Mouse (Mus musculus) right cerebral cortex, adult 18-20 months (tissue): ENCODE measurements at regions not wholly inside any gene's neighbourhood (a gene's known extent, or its start where the extent isn't known, plus 50 kb on each side); places are given as distances from the start of the nearest gene placed in this dataset.
A peak's percentile ranks its signal among the peaks of the same experiment; 100 is the strongest.
"Not testable (repeated sequence)": the region's sequence is repeated elsewhere in the genome, so short reads cannot be mapped to it uniquely, and the experiment has no call there.

Experiments used
- DNase-seq: peaks from one replicate; pipeline ENCODE4 v3.0.0; 2022; ENCODE audit warnings: mixed read lengths

DNA sequence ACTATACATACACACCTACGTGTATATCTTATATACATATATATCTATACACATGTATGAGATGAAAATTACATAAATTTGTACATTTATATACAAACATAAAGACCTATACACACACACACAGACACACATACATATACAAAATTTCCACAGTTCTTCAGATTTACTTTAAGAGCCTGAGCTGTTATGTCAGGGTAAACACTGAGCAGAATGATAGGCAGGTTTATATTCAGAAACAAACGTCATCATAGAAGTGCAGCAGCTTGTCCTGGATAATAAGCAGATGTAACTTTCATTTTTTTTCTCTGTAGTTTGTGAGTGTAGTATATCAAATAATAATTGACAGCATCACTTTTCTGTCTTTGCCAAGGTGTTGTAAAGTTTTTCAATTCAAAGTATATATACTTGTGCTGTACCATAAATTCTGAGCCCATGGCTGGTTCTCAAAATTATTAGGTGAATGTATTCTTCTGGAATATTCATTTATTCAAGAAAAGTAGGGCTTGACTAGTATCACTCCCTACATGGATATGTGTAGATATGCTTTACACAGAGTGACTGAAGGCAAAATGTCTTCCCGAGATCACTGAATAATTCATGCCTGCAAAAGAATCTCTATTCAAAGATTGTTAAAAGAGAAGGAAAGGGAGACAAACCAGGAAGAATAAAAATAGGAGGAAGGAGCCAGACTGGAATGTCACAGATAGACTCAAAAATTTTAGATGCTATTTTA, 583.8 kb upstream of the Brinp3 start:
- no peak for DNase-seq

- DNase-seq: no peak
Observed at GRCm38 (mm10) chr1:145935798-145936197, 558.8 kb upstream of the Brinp3 start.

DNA sequence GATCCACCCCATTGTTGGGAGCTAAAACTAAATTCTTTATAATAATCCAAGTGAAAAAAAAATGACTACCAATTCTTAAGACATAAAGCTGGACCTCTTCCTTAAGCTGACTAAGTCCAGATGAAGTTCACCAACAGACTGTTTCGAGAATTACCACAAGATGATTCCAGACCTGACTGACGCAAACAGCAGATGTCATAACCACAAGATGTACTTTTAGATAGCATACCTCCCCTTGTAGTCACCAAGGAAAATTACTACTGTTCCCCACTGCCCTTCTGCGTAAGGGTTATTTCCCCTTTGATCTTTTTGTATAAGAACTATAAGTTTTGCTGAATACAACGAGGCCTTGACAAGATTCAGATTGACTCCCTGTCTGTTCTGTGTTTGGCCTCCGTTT, 536.8 kb upstream of the Brinp3 start:
- not testable (repeated sequence) for DNase-seq

DNA sequence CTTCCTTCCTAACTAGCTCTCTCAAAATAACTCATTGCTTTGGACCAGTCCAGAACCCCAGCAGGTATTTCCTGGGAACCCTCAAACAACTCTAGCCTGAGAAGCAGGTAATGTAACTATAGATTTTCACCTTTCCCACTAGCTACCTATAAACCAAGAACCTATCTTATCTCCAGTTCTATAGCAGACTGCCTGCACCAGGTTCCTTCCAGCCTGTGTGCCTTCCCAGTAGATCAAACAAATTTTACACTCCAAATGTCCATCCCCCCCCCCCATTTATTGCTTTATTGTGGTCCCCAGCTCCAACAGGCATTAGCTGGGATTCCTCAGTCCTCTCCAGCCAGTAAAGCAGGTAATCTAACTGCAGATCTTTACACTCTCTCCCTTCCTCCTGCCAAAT, 532.3 kb upstream of the Brinp3 start:
- DNase-seq: no peak

DNA sequence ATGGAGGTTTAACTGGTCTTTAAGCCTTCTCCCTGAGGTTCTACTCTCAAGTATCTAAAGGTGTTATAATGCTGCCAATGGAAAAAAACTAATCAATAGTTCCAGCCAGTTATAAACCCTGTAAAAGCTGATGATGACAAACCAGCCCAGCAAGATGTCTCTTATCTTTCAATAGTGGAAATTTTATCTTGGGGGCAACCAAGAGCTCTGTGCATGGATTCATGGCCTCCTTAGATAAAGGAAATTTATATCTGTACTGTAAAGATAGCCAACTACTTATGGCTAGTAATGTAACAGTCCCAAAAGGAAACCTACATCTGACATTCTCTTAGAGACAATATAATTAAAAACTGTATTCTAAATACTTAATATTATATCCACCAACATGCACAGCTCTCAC, 526.5 kb upstream of the Brinp3 start:
- no peak for DNase-seq

DNA sequence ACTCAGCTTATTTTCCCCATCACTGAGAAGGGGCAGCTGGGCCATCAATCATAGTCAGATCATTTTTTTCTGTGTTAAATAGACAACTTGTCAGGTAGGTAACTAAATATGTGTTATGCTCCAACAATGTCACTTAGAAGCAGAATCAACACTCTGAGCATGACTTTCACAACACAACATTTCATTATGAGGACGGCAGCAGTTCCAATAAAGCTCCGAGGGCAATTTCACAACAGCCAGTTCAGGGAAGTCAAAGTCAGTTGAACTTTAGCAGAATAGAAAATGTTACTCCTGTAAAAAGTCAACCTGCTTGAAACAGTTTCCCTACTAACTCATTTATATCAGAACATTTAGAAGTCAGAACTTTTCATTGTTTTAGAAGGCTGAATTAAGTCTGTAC, 522.1 kb upstream of the Brinp3 start:
- DNase-seq: no peak

- DNase-seq: no peak
Observed at GRCm38 (mm10) chr1:146002010-146002409, 492.6 kb upstream of the Brinp3 start.

DNA sequence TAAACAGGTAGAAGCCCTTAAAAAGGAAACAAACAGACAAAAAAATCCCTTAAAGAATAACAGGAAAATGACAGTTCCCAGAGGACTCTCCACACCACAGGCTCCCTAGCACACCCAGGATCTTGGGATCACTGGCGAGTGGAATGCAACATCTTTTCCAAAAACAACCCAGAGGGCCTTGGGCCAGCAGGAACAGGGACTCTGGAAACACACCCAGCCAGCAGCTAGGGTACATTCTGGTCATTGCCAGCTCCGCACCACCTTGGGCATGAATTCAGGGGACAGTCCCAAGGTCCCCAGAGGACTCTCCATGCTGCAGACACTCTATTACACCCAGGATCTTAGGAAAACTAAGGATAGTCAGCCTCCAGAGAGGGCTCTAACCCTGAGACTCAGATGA, 479.5 kb upstream of the Brinp3 start:
- DNase-seq: no peak

GRCm38 (mm10) chr1:146026660-146027059, 467.9 kb upstream of the Brinp3 start:
- DNase-seq: no peak

- no peak for DNase-seq
Observed at GRCm38 (mm10) chr1:146027650-146028049, 466.9 kb upstream of the Brinp3 start.

DNA sequence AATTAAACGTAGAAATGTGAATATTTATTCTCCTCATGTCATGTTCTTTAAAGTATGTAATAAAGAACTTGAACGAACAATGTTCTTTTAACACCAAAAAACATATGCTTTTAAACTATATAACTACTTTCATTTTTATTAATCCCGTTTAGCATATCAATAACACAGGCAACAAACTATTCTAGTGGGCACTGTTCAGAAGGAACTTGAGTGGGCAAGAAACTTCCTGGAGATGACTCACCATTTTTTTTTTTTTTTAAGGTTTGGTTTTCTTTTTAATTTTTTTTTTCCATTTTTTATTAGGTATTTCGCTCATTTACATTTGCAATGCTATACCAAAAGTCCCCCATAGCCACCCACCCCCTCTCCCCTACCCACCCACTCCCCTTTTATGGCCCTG, 462.2 kb upstream of the Brinp3 start:
- not testable (repeated sequence) for DNase-seq

DNA sequence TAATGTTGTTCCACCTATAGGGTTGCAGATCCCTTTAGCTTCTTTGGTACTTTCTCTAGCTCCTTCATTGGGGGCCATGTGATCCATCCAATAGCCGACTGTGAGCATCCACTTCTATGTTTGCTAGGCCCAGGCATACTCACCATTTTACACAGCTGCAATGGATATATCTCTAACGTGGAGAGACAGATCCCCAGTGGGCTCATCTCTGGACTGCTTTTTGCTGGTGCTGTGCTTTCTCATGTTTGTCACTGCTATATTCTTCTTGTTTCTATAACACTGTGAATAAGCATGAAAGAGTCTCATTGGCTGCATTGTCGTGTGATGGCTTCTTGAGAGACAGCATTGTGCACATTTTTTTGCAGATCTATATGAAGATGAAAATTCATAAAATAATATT, 461.6 kb upstream of the Brinp3 start:
- not testable (repeated sequence) for DNase-seq

DNA sequence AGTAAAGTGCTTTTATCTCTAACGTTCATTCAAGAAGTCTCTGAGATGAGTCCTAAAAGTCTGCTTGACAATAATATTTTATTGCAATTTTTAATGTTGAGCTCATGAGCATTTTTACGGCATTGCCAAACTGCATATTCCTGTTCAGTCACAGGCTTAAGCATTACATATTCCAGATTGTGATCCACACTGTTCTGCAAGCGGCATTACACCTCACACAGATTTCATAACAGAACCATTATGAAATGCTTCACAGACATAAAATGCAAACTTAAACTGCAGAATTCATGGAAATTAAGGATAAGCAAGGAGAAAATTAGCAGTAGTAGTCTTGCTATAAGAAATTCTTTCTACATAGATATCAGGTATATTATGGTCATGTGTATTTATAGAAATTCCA, 442.1 kb upstream of the Brinp3 start:
- DNase-seq: peak; percentile 5
